Mouse (Mus musculus): ENCODE results near the gene Slc23a2. TPM values are rescaled to one million over a fixed set of nuclear protein-coding genes. Genes with fewer than 3 reads are reported as not detected.

Gene Slc23a2
- polyA plus RNA-seq, 1 experiment from 2014 or later, result 14.8 TPM

DNA sequence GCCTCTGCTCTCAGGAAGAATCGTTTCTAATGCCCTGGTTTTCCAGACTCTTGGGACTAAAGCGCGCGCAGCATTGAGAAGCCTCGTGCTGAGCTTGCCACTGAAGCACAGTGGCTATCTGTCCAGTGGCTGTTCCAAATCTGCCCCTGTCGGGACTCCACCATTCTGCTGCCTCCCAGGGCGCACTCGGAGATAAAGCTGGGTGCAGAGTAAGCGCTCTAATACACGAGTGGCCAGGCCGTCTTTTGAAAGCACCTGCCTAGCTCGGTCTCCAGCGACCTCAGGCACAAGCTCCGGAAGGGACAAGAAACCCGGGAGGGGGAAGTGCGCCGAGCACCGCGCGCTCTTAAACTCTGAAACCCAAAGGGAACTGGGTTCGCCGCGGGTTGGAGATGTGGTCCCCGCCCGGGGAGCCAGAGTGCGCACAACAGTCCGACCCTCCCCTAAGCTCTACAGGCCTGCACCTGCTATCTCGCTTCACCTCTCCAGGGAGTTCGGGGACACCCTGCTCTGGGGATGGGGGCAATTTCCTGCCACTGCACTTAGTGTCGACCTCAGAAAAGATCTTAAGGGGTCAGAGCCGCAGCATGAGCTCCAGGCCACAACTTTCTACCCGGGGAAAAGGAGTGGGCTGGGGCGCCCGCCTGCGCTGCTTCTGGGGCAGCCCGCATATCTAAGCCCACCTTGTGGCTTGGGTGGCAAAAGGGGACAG, 115.9 kb downstream of the Slc23a2 start:
- no peak overlapping the region for H3K27ac ChIP-seq
- peak overlapping the region; percentile 67 for H3K9ac ChIP-seq
- under 1% methylated on average over 36 of the region's 36 CpGs for WGBS
- no peak for ATAC-seq (ENCODE audit: insufficient number of reproducible peaks, insufficient read depth, low FRiP score, low TSS enrichment, low read depth)
- no peaks in the 10 kb centered on the region for H3K9me3 ChIP-seq
- no peaks in the 10 kb centered on the region for H3K36me3 ChIP-seq
- peaks cover 56% of the 10 kb centered on the region for H3K27me3 ChIP-seq
- H3K4me1 ChIP-seq, result peaks cover 18% of the 10 kb centered on the region
- H3K4me2 ChIP-seq, result peak overlapping the region; percentile 93
- peak overlapping the region; percentile 58 for H3K4me3 ChIP-seq

DNA sequence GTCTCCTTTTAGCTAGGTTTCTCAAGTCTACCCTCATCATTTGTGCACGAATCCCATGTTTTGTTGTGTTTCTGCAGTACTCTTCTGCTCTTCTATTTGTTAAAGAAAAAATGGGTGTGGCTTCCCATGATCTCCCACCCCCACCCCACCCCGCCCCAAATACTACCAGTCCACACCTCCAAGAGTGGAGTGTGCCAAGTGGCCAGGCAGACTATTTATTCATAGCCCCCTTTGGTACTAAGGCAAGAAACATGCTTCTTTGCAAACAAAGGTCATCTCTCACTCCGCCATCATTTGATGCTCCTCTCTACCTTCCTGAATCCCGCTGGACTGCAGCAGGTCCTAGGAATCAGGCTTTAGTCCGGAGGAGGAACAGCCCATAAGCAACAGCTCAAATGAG, 116.8 kb downstream of the Slc23a2 start:
- Histone ChIP-seq H3K27ac (no peak overlapping the region), H3K27me3 (peaks cover 56% of the 10 kb centered on the region), H3K36me3 (no peaks in the 10 kb centered on the region), H3K9me3 (no peaks in the 10 kb centered on the region), H3K9ac (no peak overlapping the region), H3K4me1 (peaks cover 18% of the 10 kb centered on the region), H3K4me2 (peak overlapping the region; percentile 93), H3K4me3 (peak overlapping the region; percentile 58; the same call in 1 of the 2 replicates)
- 45% methylated on average over 5 of the region's 5 CpGs for WGBS
- ATAC-seq (ENCODE audit: insufficient number of reproducible peaks, insufficient read depth, low FRiP score, low TSS enrichment, low read depth), result no peak

GRCm38 (mm10) chr2:132027366-132027765, 117.5 kb downstream of the Slc23a2 start:
- peaks cover 56% of the 10 kb centered on the region for H3K27me3 ChIP-seq
- ATAC-seq (ENCODE audit: insufficient number of reproducible peaks, insufficient read depth, low FRiP score, low TSS enrichment, low read depth), result no peak
- H3K4me1 ChIP-seq, result peaks cover 18% of the 10 kb centered on the region
- H3K4me3 ChIP-seq, result no peak overlapping the region
- no peak overlapping the region for H3K4me2 ChIP-seq
- WGBS, result 49% methylated on average over 5 of the region's 5 CpGs
- H3K27ac ChIP-seq, result no peak overlapping the region
- H3K36me3 ChIP-seq, result no peaks in the 10 kb centered on the region
- H3K9me3 ChIP-seq, result no peaks in the 10 kb centered on the region
- no peak overlapping the region for H3K9ac ChIP-seq

DNA sequence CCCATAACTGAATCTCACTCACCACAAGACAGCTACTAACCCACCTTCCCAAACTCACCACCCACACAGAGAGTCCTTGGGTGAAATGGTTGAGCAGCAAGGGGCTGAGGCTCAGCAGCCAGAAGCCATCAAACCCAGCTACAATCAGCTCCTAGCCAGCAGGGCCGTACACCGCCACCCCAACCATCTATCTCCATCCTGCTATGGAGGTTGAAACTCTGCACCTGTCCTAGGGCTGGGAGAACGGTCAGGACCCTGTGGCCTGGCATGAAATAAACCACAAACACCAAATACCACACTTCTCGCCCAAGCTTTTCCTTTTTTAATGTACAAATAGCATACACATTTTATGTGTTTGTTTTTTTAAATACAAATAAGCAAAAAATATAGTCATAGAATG, 120.9 kb downstream of the Slc23a2 start:
- Histone ChIP-seq H3K27ac (no peak overlapping the region), H3K4me3 (no peak overlapping the region), H3K36me3 (no peaks in the 10 kb centered on the region), H3K4me2 (no peak overlapping the region), H3K9ac (no peak overlapping the region), H3K4me1 (peaks cover 4% of the 10 kb centered on the region), H3K27me3 (peaks cover 32% of the 10 kb centered on the region), H3K9me3 (no peaks in the 10 kb centered on the region)
- WGBS, result 89% methylated on average over 4 of the region's 4 CpGs
- ATAC-seq (ENCODE audit: insufficient number of reproducible peaks, insufficient read depth, low FRiP score, low TSS enrichment, low read depth), result no peak

DNA sequence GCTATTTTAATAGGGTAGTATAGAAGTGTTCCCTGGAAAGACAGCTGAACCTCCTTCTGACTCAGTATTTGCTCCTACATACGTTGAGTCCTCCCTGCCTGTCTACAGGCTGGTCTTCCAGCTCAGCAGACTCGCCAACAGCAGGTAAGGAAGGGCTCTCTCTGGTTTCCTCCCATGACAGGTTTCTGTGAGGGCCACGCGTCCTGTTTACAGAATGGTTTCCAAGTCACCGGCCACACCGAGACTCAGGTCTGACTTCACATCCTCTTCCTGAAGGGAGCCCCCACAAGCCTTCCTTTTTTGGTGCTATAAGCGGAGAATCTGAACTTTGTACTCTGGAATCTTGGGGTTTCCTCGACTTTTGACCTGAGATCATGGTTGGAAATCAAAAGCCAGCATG, 122.3 kb downstream of the Slc23a2 start:
- H3K27ac ChIP-seq, result no peak overlapping the region

DNA sequence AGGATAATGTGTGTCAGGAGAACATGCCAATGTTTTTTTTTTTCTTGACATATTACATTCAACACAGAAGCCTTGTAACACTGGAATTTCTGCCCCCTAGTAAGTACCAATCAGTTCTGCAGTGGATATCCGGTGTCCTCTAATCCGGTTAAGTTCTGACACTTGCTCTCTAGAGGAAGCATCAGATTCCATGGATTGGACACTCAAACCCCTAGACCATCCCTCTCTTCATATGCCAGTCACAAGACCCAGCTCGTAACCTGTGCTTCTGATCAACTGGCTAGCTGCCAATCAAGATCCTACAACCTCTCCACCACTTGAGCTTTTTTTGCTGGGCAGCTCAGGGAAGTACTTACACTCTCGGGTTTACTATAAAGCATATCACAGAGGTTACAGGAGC, 123.3 kb downstream of the Slc23a2 start:
- 55% methylated on average over 4 of the region's 4 CpGs for WGBS
- Histone ChIP-seq H3K4me3 (no peak overlapping the region), H3K9ac (no peak overlapping the region), H3K27me3 (peaks cover 8% of the 10 kb centered on the region; the same call in 1 of the 2 replicates), H3K4me2 (no peak overlapping the region), H3K9me3 (no peaks in the 10 kb centered on the region), H3K27ac (no peak overlapping the region; the same call in 1 of the 2 replicates), H3K36me3 (no peaks in the 10 kb centered on the region), H3K4me1 (peaks cover 13% of the 10 kb centered on the region; the same call in 1 of the 2 replicates)
- no peak; the same call in 1 of the 2 replicates for ATAC-seq (ENCODE audit: insufficient number of reproducible peaks, insufficient read depth, low FRiP score, low TSS enrichment, low read depth)

More for the DNA sequence above, 122.3 kb downstream of the Slc23a2 start:
- H3K9ac ChIP-seq, result no peak overlapping the region
- 82% methylated on average over 8 of the region's 8 CpGs for WGBS
- peaks cover 8% of the 10 kb centered on the region; the same call in 1 of the 2 replicates for H3K4me1 ChIP-seq
- ATAC-seq (ENCODE audit: insufficient number of reproducible peaks, insufficient read depth, low FRiP score, low TSS enrichment, low read depth), result no peak
- peaks cover 18% of the 10 kb centered on the region for H3K27me3 ChIP-seq
- H3K9me3 ChIP-seq, result no peaks in the 10 kb centered on the region
- H3K36me3 ChIP-seq, result no peaks in the 10 kb centered on the region
- H3K4me3 ChIP-seq, result no peak overlapping the region
- H3K4me2 ChIP-seq, result no peak overlapping the region

- no peak overlapping the region for H3K4me2 ChIP-seq
- H3K4me1 ChIP-seq, result peaks cover 13% of the 10 kb centered on the region; the same call in 1 of the 2 replicates
- ATAC-seq (ENCODE audit: insufficient number of reproducible peaks, insufficient read depth, low FRiP score, low TSS enrichment, low read depth), result no peak
- H3K4me3 ChIP-seq, result no peak overlapping the region
- H3K9me3 ChIP-seq, result no peaks in the 10 kb centered on the region
- peaks cover 3% of the 10 kb centered on the region; the same call in 1 of the 2 replicates for H3K27me3 ChIP-seq
- 57% methylated on average over 5 of the region's 5 CpGs for WGBS
- H3K9ac ChIP-seq, result no peak overlapping the region
- H3K27ac ChIP-seq, result peak overlapping the region; percentile 33; the same call in 1 of the 2 replicates
- no peaks in the 10 kb centered on the region for H3K36me3 ChIP-seq
Measured at GRCm38 (mm10) chr2:132020991-132021541, 123.8 kb downstream of the Slc23a2 start.

DNA sequence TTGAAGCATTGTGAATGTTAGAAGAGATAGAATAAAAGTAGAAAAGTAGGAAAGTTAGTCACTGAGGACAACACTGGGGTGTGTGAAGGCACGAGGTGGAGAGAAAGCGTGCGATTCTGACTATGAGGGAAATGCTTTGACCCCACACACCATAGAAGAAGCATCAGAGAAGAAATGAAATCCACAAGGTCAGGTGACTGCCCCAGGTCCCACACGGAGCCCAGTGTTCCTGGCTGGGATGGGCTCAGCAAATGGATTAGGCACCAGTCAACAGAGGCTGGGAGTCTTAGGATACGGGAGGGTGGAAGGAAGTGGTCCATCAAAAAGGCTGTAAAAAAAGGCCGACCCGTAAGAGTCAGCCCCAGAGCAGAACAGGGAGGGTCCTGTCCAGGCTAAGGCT, 124.5 kb downstream of the Slc23a2 start:
- 77% methylated on average over 7 of the region's 7 CpGs for WGBS
- H3K27ac ChIP-seq, result peak overlapping the region; percentile 33; the same call in 1 of the 2 replicates
- peaks cover 13% of the 10 kb centered on the region; the same call in 1 of the 2 replicates for H3K4me1 ChIP-seq

DNA sequence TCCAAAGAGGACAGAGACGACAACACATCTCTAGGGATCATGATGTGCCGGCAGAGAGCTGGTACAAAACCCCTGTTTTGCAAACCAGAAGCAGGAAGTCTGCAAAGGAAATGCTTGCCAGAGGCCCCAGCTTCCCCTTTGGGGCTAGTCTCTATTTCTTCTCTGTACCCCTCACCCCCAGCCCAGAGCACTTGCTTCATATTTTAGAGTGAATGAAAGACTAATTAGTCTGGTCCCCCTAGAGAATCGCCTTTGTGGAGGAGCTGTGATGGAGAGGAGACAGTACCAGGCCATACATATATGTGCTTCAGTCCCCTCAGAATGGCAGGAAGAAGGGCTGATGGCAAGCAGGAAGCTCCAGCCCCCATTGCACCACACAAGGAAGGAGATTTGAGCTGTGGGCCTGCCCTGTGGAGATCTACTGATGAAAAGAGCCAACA, 125.5 kb downstream of the Slc23a2 start:
- H3K27me3 ChIP-seq, result no peaks in the 10 kb centered on the region
- no peaks in the 10 kb centered on the region for H3K9me3 ChIP-seq
- H3K4me3 ChIP-seq, result no peak overlapping the region
- WGBS, result 63% methylated on average over 3 of the region's 3 CpGs
- H3K9ac ChIP-seq, result no peak overlapping the region
- H3K4me2 ChIP-seq, result no peak overlapping the region
- ATAC-seq (ENCODE audit: insufficient number of reproducible peaks, insufficient read depth, low FRiP score, low TSS enrichment, low read depth), result no peak
- H3K36me3 ChIP-seq, result no peaks in the 10 kb centered on the region
- H3K4me1 ChIP-seq, result peaks cover 13% of the 10 kb centered on the region; the same call in 1 of the 2 replicates
- no peak overlapping the region for H3K27ac ChIP-seq

More for the DNA sequence above, 124.5 kb downstream of the Slc23a2 start:
- Histone ChIP-seq H3K9me3 (no peaks in the 10 kb centered on the region), H3K36me3 (no peaks in the 10 kb centered on the region), H3K27me3 (no peaks in the 10 kb centered on the region), H3K4me3 (no peak overlapping the region), H3K9ac (no peak overlapping the region), H3K4me2 (no peak overlapping the region)
- no peak for ATAC-seq (ENCODE audit: insufficient number of reproducible peaks, insufficient read depth, low FRiP score, low TSS enrichment, low read depth)

GRCm38 (mm10) chr2:132018156-132018555, 126.8 kb downstream of the Slc23a2 start:
- Histone ChIP-seq H3K27ac (no peak overlapping the region), H3K9me3 (no peaks in the 10 kb centered on the region), H3K4me1 (peaks cover 13% of the 10 kb centered on the region; the same call in 1 of the 2 replicates), H3K27me3 (no peaks in the 10 kb centered on the region), H3K4me3 (no peak overlapping the region), H3K4me2 (no peak overlapping the region), H3K36me3 (no peaks in the 10 kb centered on the region), H3K9ac (no peak overlapping the region)
- no peak for ATAC-seq (ENCODE audit: insufficient number of reproducible peaks, insufficient read depth, low FRiP score, low TSS enrichment, low read depth)
- 65% methylated on average over 4 of the region's 4 CpGs for WGBS

DNA sequence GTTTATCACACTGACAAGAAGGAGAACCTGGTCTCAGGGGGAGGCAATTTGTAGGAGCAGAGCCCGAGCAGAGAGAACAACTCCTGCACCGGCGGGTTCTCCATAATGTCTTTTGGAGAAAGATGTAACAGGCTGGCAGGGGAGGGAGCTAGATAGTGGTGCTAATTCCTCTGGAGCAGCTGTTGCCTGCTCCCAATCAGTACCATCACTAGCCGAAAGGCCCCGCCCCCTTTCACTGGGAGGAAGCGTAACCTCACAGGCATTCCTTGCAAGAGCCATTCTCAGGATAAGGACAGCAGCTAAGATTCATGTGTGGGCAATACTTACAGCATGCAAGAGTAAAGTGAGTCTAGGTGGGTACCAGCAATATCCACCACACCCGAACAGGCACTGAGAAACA, 127.3 kb downstream of the Slc23a2 start:
- WGBS, result 45% methylated on average over 7 of the region's 7 CpGs

GRCm38 (mm10) chr2:132016034-132016433, 128.9 kb downstream of the Slc23a2 start:
- WGBS, result 84% methylated on average over 1 of the region's 1 CpGs
- Histone ChIP-seq H3K36me3 (no peaks in the 10 kb centered on the region), H3K4me3 (no peak overlapping the region), H3K4me1 (peaks cover 13% of the 10 kb centered on the region), H3K9ac (no peak overlapping the region), H3K27ac (no peak overlapping the region), H3K4me2 (no peak overlapping the region), H3K9me3 (no peaks in the 10 kb centered on the region), H3K27me3 (no peaks in the 10 kb centered on the region)
- no peak for ATAC-seq (ENCODE audit: insufficient number of reproducible peaks, insufficient read depth, low FRiP score, low TSS enrichment, low read depth)

More for the DNA sequence above, 127.3 kb downstream of the Slc23a2 start:
- Histone ChIP-seq H3K27ac (no peak overlapping the region), H3K9me3 (no peaks in the 10 kb centered on the region), H3K36me3 (no peaks in the 10 kb centered on the region), H3K27me3 (no peaks in the 10 kb centered on the region), H3K4me3 (no peak overlapping the region), H3K4me2 (no peak overlapping the region), H3K4me1 (peaks cover 13% of the 10 kb centered on the region; the same call in 1 of the 2 replicates), H3K9ac (no peak overlapping the region)
- ATAC-seq (ENCODE audit: insufficient number of reproducible peaks, insufficient read depth, low FRiP score, low TSS enrichment, low read depth), result no peak

Data from embryonic facial prominence, embryonic 13.5 days (tissue).